Mouse (Mus musculus) CD4-positive helper T cell, adult 2 months (primary cell): ENCODE data around the gene Klhdc7a.

Experiments
- DNase-seq: peaks from one replicate; pipeline ENCODE4 v3.0.0-alpha.2; 2012; ENCODE audit warnings: low read depth, missing footprints, low spot score

Klhdc7a gene

DNA sequence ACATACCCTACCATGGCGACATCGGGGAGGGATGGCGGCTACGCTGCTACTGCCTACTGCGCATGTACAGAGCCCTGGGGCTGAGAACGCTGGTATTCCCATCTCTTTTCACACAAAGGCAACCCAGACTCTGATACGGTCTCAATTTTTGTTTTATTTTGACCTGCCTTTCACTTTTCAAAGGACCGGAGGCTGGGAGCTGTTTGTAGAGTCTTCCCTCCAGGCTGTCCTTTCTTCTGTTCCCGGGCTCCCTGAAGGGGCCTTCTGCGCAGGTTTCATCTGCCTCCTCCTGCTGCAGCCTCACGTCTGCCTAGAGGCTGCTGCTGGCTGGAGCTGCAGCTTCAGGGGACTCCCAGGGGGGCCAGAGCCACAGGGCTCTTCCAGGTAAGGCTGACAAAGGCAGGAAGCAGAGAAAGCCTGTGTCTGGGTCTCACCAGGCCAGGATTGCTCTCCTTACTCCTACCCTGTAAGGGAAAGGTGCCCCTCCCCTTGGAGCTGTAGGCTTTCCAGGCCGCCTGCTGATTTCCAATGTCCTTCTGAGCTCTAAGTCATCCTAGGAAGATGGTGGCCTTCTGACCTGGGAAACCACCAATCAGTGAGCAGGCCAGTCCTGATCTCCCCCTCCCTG is 7.6 kb downstream of the Klhdc7a start:
- no peak for DNase-seq

DNA sequence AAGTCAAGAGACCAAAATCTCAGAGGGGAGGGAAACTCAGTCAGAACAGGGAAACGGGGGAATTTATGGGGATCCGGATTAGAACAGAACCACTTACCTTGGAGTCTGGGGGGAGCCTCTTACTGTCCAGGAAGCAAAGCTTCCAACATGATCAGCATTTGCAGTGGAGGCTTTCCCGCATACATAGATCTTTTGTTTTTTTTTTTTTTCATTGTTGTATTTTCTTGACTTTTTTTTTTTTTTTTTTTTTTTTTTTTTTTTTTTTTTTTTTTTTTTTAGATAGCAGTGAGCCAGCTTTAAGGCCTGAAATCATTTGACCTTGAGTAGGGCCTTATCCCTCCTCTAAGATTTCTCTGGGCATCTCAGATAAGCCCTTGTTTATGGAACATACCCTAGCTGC is 8.6 kb downstream of the Klhdc7a start:
- no peak for DNase-seq

GRCm38 (mm10) chr4:139950876-139951485 is 16.8 kb downstream of the Klhdc7a start:
- DNase-seq = no peak

DNA sequence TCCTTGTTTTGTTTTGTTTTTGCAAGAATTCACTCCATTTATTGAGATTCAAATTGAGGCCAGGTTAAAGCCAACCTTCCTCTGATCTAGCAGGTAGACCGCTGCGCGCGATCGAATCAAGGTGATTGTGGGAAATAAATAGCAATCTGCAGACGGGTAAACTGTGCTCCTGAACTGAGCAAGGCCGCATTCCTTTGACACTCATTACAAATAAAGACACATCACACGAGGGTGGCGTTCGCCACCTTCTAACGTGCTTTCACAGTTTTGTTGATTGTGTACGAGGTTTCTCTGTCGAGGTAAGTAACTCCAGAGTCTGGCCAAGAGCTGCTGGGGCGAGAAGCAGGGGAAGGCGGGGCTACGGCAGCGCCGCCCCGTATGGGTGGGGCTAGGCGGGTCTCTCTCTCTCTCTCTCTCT is 17.4 kb downstream of the Klhdc7a start:
- DNase-seq = no peak

DNA sequence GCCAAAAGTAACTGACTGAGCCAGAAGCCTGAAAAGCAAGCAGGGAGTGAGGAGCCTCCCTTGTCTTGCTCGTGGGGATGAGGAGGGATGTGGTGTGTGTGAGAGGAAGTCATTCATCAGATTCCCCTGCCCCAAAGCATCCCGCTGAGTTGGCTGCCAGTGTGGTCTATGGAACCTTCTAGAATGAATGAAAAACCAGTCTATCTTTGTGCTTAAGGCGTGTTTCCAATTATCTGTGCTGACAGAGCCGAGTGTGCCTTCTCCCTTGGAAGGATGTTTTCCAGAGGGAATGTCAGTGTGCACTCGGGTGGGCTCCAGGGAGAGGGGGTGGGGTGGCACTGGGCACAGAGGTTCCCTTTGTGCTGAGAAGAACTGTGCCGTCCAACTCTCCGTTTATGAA is 19.2 kb downstream of the Klhdc7a start:
- no peak for DNase-seq

GRCm38 (mm10) chr4:139947341-139947740 is 20.5 kb downstream of the Klhdc7a start:
- DNase-seq = no peak

DNA sequence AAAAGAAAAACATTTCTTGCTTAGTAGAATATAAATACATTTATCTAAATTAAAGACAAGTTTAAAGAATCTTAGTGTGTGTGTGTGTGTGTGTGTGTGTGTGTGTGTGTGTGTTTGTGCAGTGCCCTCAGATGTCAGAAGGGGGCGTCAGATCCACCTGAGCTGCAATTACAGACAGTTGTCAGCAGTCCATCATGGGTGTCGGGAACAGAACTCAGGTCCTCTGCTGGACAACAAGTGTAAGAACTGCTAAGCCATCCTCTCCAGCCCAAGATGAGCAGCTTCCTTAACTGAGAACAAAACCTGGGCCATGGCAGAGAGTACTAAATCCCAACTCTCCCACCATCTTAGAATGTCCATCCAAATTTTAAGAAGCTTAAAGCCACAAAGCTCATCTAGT is 26.0 kb downstream of the Klhdc7a start:
- DNase-seq = no peak

DNA sequence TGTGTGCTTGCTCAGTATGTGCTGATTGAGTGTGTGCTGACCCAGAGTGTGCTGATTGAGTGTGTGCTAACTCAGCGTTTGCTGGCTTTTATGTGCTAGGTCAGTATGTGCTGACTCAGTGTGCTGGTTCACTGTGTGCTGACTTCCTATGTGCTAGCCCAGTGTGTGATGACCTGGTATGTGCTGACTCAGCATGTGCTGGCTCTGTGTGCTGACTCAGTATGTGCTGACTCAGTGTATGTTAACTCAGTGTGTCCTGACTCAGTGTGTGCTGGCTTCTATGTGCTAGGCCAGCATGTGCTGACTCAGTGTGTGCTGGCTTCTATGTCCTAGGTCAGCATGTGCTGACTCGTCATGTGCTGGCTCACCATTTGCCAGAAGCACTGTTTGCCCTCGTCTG is 32.3 kb downstream of the Klhdc7a start:
- no peak for DNase-seq

GRCm38 (mm10) chr4:139932970-139933801 is 34.6 kb downstream of the Klhdc7a start:
- DNase-seq = no peak

GRCm38 (mm10) chr4:139931790-139932510 is 35.9 kb downstream of the Klhdc7a start:
- DNase-seq = no peak

DNA sequence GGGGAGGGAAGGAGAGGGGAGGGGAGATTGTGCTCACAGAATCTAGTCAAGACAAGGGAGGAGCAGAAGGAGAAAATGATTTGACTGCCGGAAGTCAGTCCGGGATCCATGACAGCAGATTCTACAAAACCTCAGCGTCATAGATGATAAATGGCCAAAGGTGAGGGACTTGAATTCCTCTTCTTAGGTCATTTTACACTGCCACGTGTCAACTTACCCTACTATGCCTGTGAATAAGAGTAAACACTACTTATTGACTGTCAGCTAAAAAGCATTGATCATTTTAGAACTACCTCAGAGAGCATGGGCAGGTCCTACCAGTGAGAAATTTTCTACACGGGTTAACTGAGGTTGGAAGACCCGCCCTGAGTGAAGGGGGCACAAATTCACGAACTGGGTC is 36.9 kb downstream of the Klhdc7a start:
- no peak for DNase-seq

- DNase-seq = no peak
Observed at GRCm38 (mm10) chr4:139926161-139926561, 41.7 kb downstream of the Klhdc7a start.

DNA sequence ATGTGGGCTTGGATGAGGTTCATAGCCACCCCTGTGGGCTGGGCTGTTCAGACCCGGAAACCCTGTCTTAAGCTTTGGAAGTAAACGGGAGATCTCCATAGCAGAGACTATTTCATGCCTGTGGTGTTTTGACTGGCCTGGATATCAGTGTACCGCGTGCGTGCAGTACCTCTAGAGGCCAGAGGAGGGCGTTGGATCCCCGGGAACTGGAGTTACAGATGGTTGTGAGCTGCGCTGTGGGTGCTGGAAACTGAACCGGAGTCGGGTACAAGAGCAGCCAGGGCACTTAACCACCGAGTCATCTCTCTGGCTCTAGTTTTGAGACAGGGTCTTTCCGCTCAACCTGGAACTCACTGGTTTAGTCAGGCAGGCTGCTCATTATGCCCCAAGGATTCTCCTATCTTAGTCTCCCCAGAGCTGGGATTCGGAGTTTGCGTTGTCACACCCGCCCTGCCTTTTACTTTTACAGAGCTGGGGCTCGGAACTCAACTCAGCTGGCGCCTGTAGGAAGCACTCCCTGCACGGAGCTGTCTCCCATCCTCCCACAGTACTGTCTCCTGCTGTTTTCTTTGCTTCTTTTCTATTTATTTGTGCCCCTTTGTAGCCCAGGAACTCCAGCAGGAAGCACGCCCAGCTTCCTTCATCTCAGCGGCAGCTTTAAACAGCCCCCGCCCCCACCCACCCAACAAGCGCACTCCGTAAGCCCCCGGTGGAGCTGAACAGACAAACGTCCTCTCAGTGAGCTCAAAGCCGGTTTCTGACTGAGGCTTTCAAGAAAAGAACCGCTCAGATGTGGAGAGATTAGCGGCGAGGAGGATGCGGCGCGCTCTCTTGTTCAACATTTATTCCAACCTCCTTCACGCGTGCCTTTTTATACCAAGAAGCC is 42.3 kb downstream of the Klhdc7a start:
- DNase-seq = no peak

- DNase-seq = no peak
Observed at GRCm38 (mm10) chr4:139916731-139917130, 51.1 kb downstream of the Klhdc7a start.
